Mouse (Mus musculus) kidney, postnatal 0 days (tissue): Measurements from ENCODE around the gene Ooep. TPM values are rescaled to one million over a fixed set of nuclear protein-coding genes. Genes with fewer than 3 reads are reported as not detected.

Experiments
- ATAC-seq: fragments of 200-750 bp; cut with Nextera tagmentation; replicated peaks from 2 replicates; pipeline ENCODE4 v1.8.0; 2017; ENCODE audit warnings: low read depth, moderate number of reproducible peaks, moderate TSS enrichment, moderate library complexity; ENCODE audit not compliant: low FRiP score
- DNase-seq: peaks from one replicate; pipeline ENCODE4 v3.0.0-alpha.2; 2016; ENCODE audit warnings: low spot score
- H3K27ac ChIP-seq: fragments of 300-500 bp; sonication (generic); 2 replicates; pipeline ENCODE4 v1.5.1; 2014; ENCODE audit warnings: mild to moderate bottlenecking
- H3K27me3 ChIP-seq: fragments of 300-500 bp; sonication (generic); 2 replicates; pipeline ENCODE4 v1.6.1; 2014; ENCODE audit warnings: low read length, mixed read lengths; ENCODE audit not compliant: insufficient read depth
- H3K36me3 ChIP-seq: fragments of 300-500 bp; sonication (generic); 2 replicates; pipeline ENCODE4 v1.6.1; 2014; ENCODE audit warnings: low read length, mixed read lengths; ENCODE audit not compliant: insufficient read depth
- H3K4me1 ChIP-seq: fragments of 300-500 bp; sonication (generic); replicated peaks from 2 replicates; pipeline ENCODE4 v1.6.1; 2014; ENCODE audit warnings: antibody characterized with exemption, low read length, mixed read lengths; ENCODE audit not compliant: insufficient read depth
- H3K4me2 ChIP-seq: fragments of 300-500 bp; sonication (generic); 2 replicates; pipeline ENCODE4 v1.6.1; 2014; ENCODE audit warnings: mild to moderate bottlenecking, low read length, moderate library complexity, mixed read lengths
- H3K4me3 ChIP-seq: fragments of 300-500 bp; sonication (generic); replicated peaks from 2 replicates; pipeline ENCODE4 v1.5.1; 2014; ENCODE audit warnings: low read depth, low read length
- H3K9ac ChIP-seq: fragments of 300-500 bp; sonication (generic); 2 replicates; pipeline ENCODE4 v1.6.1; 2014; ENCODE audit warnings: low read depth, low read length
- H3K9me3 ChIP-seq: fragments of 300-500 bp; sonication (generic); replicated peaks from 2 replicates; pipeline ENCODE4 v1.6.1; 2016; ENCODE audit warnings: low read length, inconsistent platforms, mixed read lengths
- CTCF ChIP-seq: IDR thresholded peaks from 2 replicates; pipeline ENCODE4 v1.5.1; 2016; ENCODE audit warnings: antibody characterized with exemption, low read depth, mild to moderate bottlenecking, moderate library complexity
- WGBS: fragments of 180-500 bp; shearing (Covaris S2); extraction: QIAGEN DNeasy Blood & Tissue Kit; methylation state at CpG from one replicate; pipeline ENCODE4 v1.1.7; 2014; 5-methylcytosine and 5-hydroxymethylcytosine counted together
- polyA plus RNA-seq: library from polyadenylated mRNA; unstranded; fragments of >200 nt; fragmentation: Nextera tagmentation; extraction: Ambion mirVana; gene quantifications from 2 replicates; pipeline ENCODE4 v1.2.1, GENCODE M21; 2015

Ooep gene
- polyA plus RNA-seq, 1 experiment from 2014 or later, result 3.0 TPM

GRCm38 (mm10) chr9:78364701-78365100 is 13.8 kb downstream of the Ooep start:
- no peak overlapping the region for H3K27ac ChIP-seq
- H3K9me3 ChIP-seq, result no peaks in the 10 kb centered on the region
- 88% methylated on average over 6 of the region's 6 CpGs for WGBS
- no peak overlapping the region for H3K9ac ChIP-seq
- H3K27me3 ChIP-seq, result no peaks in the 10 kb centered on the region
- no peak for TF ChIP-seq CTCF
- H3K4me2 ChIP-seq, result no peak overlapping the region
- ATAC-seq (no peak), DNase-seq (no peak)
- H3K4me3 ChIP-seq, result no peak overlapping the region
- no peaks in the 10 kb centered on the region for H3K36me3 ChIP-seq
- H3K4me1 ChIP-seq, result no peaks in the 10 kb centered on the region

- no peaks in the 10 kb centered on the region for H3K9me3 ChIP-seq
- no peaks in the 10 kb centered on the region for H3K27me3 ChIP-seq
- H3K9ac ChIP-seq, result no peak overlapping the region
- DNase-seq (no peak), ATAC-seq (no peak)
- H3K36me3 ChIP-seq, result no peaks in the 10 kb centered on the region
- TF ChIP-seq CTCF, result no peak
- no peak overlapping the region for H3K4me3 ChIP-seq
- no peak overlapping the region for H3K27ac ChIP-seq
- 61% methylated on average over 6 of the region's 6 CpGs for WGBS
- no peak overlapping the region for H3K4me2 ChIP-seq
- H3K4me1 ChIP-seq, result no peaks in the 10 kb centered on the region
Observed at GRCm38 (mm10) chr9:78363374-78363773, 15.2 kb downstream of the Ooep start.

- no peak for TF ChIP-seq CTCF
- Histone ChIP-seq H3K9me3 (no peaks in the 10 kb centered on the region), H3K27ac (no peak overlapping the region), H3K36me3 (no peaks in the 10 kb centered on the region), H3K9ac (no peak overlapping the region), H3K4me3 (no peak overlapping the region), H3K4me2 (no peak overlapping the region), H3K27me3 (no peaks in the 10 kb centered on the region), H3K4me1 (no peaks in the 10 kb centered on the region)
- ATAC-seq, result no peak
- no peak for DNase-seq
- WGBS, result 50% methylated on average over 2 of the region's 2 CpGs
Observed at GRCm38 (mm10) chr9:78360484-78360872, 18.0 kb downstream of the Ooep start.

GRCm38 (mm10) chr9:78359750-78360483 is 18.6 kb downstream of the Ooep start:
- no peak overlapping the region for H3K27ac ChIP-seq
- no peaks in the 10 kb centered on the region for H3K36me3 ChIP-seq
- no peak for ATAC-seq
- H3K4me3 ChIP-seq, result no peak overlapping the region
- H3K9ac ChIP-seq, result no peak overlapping the region
- TF ChIP-seq CTCF, result no peak
- DNase-seq, result no peak
- H3K4me1 ChIP-seq, result no peaks in the 10 kb centered on the region
- no peaks in the 10 kb centered on the region for H3K27me3 ChIP-seq
- H3K9me3 ChIP-seq, result no peaks in the 10 kb centered on the region
- H3K4me2 ChIP-seq, result no peak overlapping the region
- 84% methylated on average over 6 of the region's 6 CpGs for WGBS

- no peaks in the 10 kb centered on the region for H3K36me3 ChIP-seq
- DNase-seq (peak; percentile 69), ATAC-seq (peak; percentile 64)
- TF ChIP-seq CTCF, result peak; percentile 78
- H3K27ac ChIP-seq, result no peak overlapping the region
- H3K4me1 ChIP-seq, result no peaks in the 10 kb centered on the region
- no peak overlapping the region for H3K4me2 ChIP-seq
- WGBS, result 14% methylated on average over 9 of the region's 9 CpGs
- H3K4me3 ChIP-seq, result no peak overlapping the region
- H3K27me3 ChIP-seq, result no peaks in the 10 kb centered on the region
- no peak overlapping the region for H3K9ac ChIP-seq
- no peaks in the 10 kb centered on the region for H3K9me3 ChIP-seq
Observed at GRCm38 (mm10) chr9:78358053-78358452, 20.5 kb downstream of the Ooep start.

- H3K36me3 ChIP-seq, result no peaks in the 10 kb centered on the region
- H3K27ac ChIP-seq, result no peak within 1 kb of the TSS; the same call in 1 of the 2 replicates
- 89% methylated on average over 8 of the region's 8 CpGs for WGBS
- H3K4me2 ChIP-seq, result no peak within 1 kb of the TSS
- no peak within 1 kb of the TSS for H3K4me3 ChIP-seq
- H3K9me3 ChIP-seq, result no peaks in the 10 kb centered on the region
- no peaks in the 10 kb centered on the region for H3K4me1 ChIP-seq
- H3K9ac ChIP-seq, result no peak within 1 kb of the TSS
- DNase-seq (no peak), ATAC-seq (no peak)
- no peaks in the 10 kb centered on the region for H3K27me3 ChIP-seq
- no peak for TF ChIP-seq CTCF
Observed at GRCm38 (mm10) chr9:78355611-78356010, 22.9 kb downstream of the Ooep start, which contains the start of gene Gsta2. TSS of gene Gsta2 (minus strand) at chr9:78355788.
